Comparison of ENCODE assay signal across 35 mouse cellular contexts in genomic region chr8:35278946-35279345, GRCm38 (mm10).
"Had no signal": no experiment of that assay in that cellular context is flagged by ENCODE, and none has a peak within 500 bp of the region (broad histone marks: within the 10 kb centered on the region; RNA-seq: fewer than 3 reads in every experiment).

No protein-coding gene starts in this region.

- H3K4me3 ChIP-seq: heart, embryonic 10.5 days; heart, embryonic 12.5 days; heart, embryonic 13.5 days; heart, embryonic 15.5 days; hindbrain, embryonic 10.5 days; hindbrain, embryonic 12.5 days; hindbrain, embryonic 13.5 days; hindbrain, embryonic 15.5 days; intestine, embryonic 15.5 days; kidney, embryonic 15.5 days; layer of hippocampus, adult 2 months had no signal

- H3K4me1 ChIP-seq: heart, embryonic 10.5 days; heart, embryonic 12.5 days; heart, embryonic 13.5 days; heart, embryonic 15.5 days; hindbrain, embryonic 10.5 days; hindbrain, embryonic 12.5 days; hindbrain, embryonic 13.5 days; hindbrain, embryonic 15.5 days; intestine, embryonic 15.5 days had no signal

- H3K4me2 ChIP-seq: heart, embryonic 11.5 days; heart, embryonic 12.5 days; heart, embryonic 13.5 days; heart, embryonic 15.5 days; hindbrain, embryonic 12.5 days; hindbrain, embryonic 13.5 days; hindbrain, embryonic 14.5 days; hindbrain, embryonic 15.5 days; intestine, embryonic 15.5 days; kidney, embryonic 15.5 days had no signal

- H3K27me3 ChIP-seq: heart, embryonic 12.5 days; heart, embryonic 13.5 days; heart, embryonic 15.5 days; hindbrain, embryonic 12.5 days; hindbrain, embryonic 13.5 days; hindbrain, embryonic 15.5 days; intestine, embryonic 15.5 days; kidney, embryonic 15.5 days had no signal

- ATAC-seq: hindbrain, embryonic 16.5 days; hindbrain, postnatal 0 days; inflammation-experienced regulatory T-cells, adult 6 months; intestine, embryonic 15.5 days; intestine, embryonic 16.5 days; intestine, postnatal 0 days had no signal

- H3K27ac ChIP-seq: heart, embryonic 10.5 days; heart, embryonic 13.5 days; heart, embryonic 15.5 days; hindbrain, embryonic 10.5 days; hindbrain, embryonic 12.5 days; hindbrain, embryonic 13.5 days; hindbrain, embryonic 14.5 days; hindbrain, embryonic 15.5 days; hindbrain, postnatal 0 days; intestine, embryonic 15.5 days; kidney, embryonic 15.5 days; kidney, postnatal 0 days; layer of hippocampus, adult 2 months had no signal

- H3K9me3 ChIP-seq: heart, embryonic 10.5 days; heart, embryonic 12.5 days; heart, embryonic 13.5 days; heart, embryonic 15.5 days; hindbrain, embryonic 10.5 days; hindbrain, embryonic 12.5 days; hindbrain, embryonic 13.5 days; hindbrain, embryonic 15.5 days; intestine, embryonic 15.5 days; kidney, embryonic 15.5 days had no signal

- DNase-seq: heart, postnatal 10 days; heart, postnatal 14 days; heart, postnatal 36 days; heart, postnatal 4 days; kidney, adult 11 months; kidney, adult 18-20 months; kidney, adult 2 months; kidney, adult 8-10 months; kidney, adult 9 months; kidney, postnatal 10 days; kidney, postnatal 14 days; kidney, postnatal 25 days; kidney, postnatal 36 days; kidney, postnatal 4 days; layer of hippocampus, adult 9-11 months; layer of hippocampus, postnatal 36 days had no signal

- H3K36me3 ChIP-seq: heart, embryonic 10.5 days; heart, embryonic 12.5 days; heart, embryonic 13.5 days; heart, embryonic 15.5 days; hindbrain, embryonic 10.5 days; hindbrain, embryonic 12.5 days; hindbrain, embryonic 13.5 days; hindbrain, embryonic 15.5 days; intestine, embryonic 15.5 days; kidney, embryonic 15.5 days had no signal

- H3K9ac ChIP-seq: heart, embryonic 12.5 days; heart, embryonic 13.5 days; heart, embryonic 15.5 days; hindbrain, embryonic 12.5 days; hindbrain, embryonic 13.5 days; hindbrain, embryonic 14.5 days; hindbrain, embryonic 15.5 days; intestine, embryonic 15.5 days; kidney, embryonic 15.5 days had no signal
